Mouse (Mus musculus): Measurements from ENCODE around the gene Olfr638.
"Not testable (repeated sequence)": the region's sequence is repeated elsewhere in the genome, so short reads cannot be mapped to it uniquely, and the experiment has no call there.

Gene Olfr638

DNA sequence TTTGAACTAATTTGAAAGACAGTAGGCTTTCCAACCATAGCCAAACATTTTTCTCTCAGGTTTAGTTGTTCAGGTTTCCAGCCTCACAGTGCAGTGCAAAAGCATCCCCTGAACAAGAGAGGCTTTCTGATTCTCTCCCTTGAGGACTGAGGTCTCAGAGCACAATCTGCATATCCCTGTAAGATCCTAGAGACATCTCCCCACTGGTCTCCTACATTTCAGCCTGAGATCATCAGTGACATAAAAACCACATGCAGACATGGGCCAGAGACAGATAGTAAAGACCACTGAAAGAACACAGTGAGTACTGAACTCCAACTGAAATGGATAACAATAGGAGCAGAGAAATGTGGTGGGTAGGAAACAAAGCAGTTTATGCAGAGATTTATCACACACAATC lies at the start of gene Olfr638:
Gene Olfr638 (plus strand): TSS at position 301 of the 400 bp plus-strand sequence.
- Histone ChIP-seq H3K36me3 (ENCODE audit: insufficient read depth, low read length) (no peaks in the 10 kb centered on the region), H3K27me3 (ENCODE audit: insufficient read depth, low read length) (no peaks in the 10 kb centered on the region), H3K4me1 (replicated peaks; ENCODE audit: low read depth, low read length) (no peaks in the 10 kb centered on the region), H3K9me3 (ENCODE audit: low read length) (no peaks in the 10 kb centered on the region), H3K4me3 (replicated peaks; ENCODE audit: low read length) (no peak within 1 kb of the TSS)
- TF ChIP-seq CTCF (conservative IDR thresholded peaks at IDR 0.05; ENCODE audit: low read length) (no peak), NANOG (IDR thresholded peaks at IDR 0.05; ENCODE audit: borderline replicate concordance, low read length) (no peak), POU5F1 (IDR thresholded peaks at IDR 0.05; ENCODE audit: borderline replicate concordance, low read length) (no peak)

DNA sequence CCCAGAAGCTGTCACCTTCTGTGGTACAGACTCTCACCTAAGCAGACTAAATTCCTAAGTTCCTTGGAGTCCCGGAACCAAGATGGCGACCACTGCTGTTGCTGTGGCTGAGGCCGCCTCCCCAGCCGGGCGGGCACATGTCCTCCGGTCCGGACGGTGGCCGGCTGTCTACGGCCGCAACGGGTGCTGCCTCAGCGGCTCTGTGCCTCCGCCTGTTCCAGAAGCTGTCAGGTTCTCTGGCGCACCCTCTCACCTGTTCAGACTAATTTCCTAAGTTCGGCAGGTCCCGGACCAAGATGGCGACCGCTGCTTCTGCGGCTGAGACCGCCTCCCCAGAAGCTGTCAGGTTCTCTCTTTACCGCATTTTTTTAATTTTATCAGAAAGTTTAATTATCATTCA lies 31.7 kb upstream of the Olfr638 start:
- H3K36me3 ChIP-seq (ENCODE audit: insufficient read depth, low read length); H3K4me1 ChIP-seq (replicated peaks; ENCODE audit: low read depth, low read length); H3K27me3 ChIP-seq (ENCODE audit: insufficient read depth, low read length); H3K9me3 ChIP-seq (ENCODE audit: low read length): not testable (repeated sequence)
- H3K4me3 ChIP-seq (replicated peaks; ENCODE audit: low read length) = 0 out of 2 replicates have a peak overlapping the region, but pooled peaks have one; percentile 29

DNA sequence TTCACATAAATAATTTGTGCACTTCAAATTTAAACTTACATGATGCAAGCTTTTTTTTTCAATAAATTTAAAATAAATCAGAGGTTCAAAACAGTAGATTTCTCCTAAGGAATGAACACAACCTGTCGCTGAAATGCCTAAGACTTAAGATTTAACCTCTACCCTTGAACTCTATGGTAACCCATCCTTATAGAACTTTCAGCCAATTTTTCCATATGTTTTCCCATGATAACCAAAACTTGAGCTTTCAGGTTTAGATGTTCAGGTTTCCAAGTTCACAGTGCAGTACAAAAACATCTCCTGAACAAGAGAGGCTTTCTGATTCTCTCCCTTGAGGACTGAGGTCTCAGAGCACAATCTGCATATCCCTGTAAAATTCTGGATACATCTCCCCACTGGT lies 27.7 kb upstream of the Olfr638 start, which contains the start of gene Olfr635:
Gene Olfr635 (plus strand): TSS at position 301 of the 400 bp plus-strand sequence.
- Histone ChIP-seq H3K9me3 (ENCODE audit: low read length) (peaks cover 9% of the 10 kb centered on the region; the same call in 1 of the 2 replicates), H3K4me3 (replicated peaks; ENCODE audit: low read length) (no peak within 1 kb of the TSS), H3K4me1 (replicated peaks; ENCODE audit: low read depth, low read length) (no peaks in the 10 kb centered on the region), H3K36me3 (ENCODE audit: insufficient read depth, low read length) (no peaks in the 10 kb centered on the region), H3K27me3 (ENCODE audit: insufficient read depth, low read length) (no peaks in the 10 kb centered on the region)
- TF ChIP-seq POU5F1 (IDR thresholded peaks at IDR 0.05; ENCODE audit: borderline replicate concordance, low read length) (no peak), CTCF (conservative IDR thresholded peaks at IDR 0.05; ENCODE audit: low read length) (no peak), NANOG (IDR thresholded peaks at IDR 0.05; ENCODE audit: borderline replicate concordance, low read length) (no peak)

DNA sequence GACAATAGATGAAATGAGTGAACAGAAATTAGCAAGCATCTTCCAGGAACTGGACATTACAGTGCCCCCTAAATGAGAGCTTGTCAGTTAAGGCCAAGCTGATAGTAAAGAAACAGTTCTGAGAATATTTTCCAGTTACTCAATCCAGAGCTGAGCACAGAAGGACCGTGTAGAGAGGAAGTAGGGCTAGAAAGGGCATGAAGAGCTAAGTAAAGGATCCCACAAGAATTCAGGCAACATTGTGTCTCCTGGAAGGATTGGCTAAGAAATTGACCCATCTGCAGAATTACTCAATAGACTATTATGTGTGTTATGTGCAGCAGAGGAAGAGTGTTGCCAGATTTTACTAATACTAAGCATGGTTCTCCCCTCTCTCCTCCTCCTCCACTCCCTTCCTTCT lies 26.8 kb upstream of the Olfr638 start:
- peaks cover 9% of the 10 kb centered on the region; the same call in 1 of the 2 replicates for H3K9me3 ChIP-seq (ENCODE audit: low read length)
- no peak for TF ChIP-seq POU5F1 (IDR thresholded peaks at IDR 0.05; ENCODE audit: borderline replicate concordance, low read length)
- no peak for TF ChIP-seq NANOG (IDR thresholded peaks at IDR 0.05; ENCODE audit: borderline replicate concordance, low read length)
- no peak for TF ChIP-seq CTCF (conservative IDR thresholded peaks at IDR 0.05; ENCODE audit: low read length)
- H3K36me3 ChIP-seq (ENCODE audit: insufficient read depth, low read length) = no peaks in the 10 kb centered on the region
- H3K4me3 ChIP-seq (replicated peaks; ENCODE audit: low read length) = no peak overlapping the region
- H3K27me3 ChIP-seq (ENCODE audit: insufficient read depth, low read length) = no peaks in the 10 kb centered on the region
- H3K4me1 ChIP-seq (replicated peaks; ENCODE audit: low read depth, low read length) = no peaks in the 10 kb centered on the region

DNA sequence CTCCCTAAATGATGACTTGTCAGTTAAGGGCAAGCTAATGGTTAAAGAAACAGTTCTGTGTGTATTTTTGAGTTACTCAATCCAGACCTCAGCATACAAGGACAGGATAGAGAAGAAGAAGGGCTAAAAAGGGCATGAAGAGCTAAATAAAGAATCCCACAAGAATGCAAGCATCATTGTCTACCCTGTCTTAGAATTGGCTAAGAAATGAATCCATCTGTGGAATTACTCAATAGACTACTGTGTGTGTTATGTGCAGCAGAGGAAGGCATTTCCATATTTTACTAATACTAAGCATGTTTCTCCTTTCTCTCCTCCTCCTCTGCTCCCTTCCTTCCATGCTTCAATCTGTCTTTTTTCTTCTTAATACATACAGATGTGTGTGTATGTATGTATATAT lies 578 bp downstream of the Olfr638 start:
- no peaks in the 10 kb centered on the region for H3K36me3 ChIP-seq (ENCODE audit: insufficient read depth, low read length)
- H3K4me1 ChIP-seq (replicated peaks; ENCODE audit: low read depth, low read length) = no peaks in the 10 kb centered on the region
- H3K9me3 ChIP-seq (ENCODE audit: low read length) = no peaks in the 10 kb centered on the region
- H3K27me3 ChIP-seq (ENCODE audit: insufficient read depth, low read length) = no peaks in the 10 kb centered on the region
- TF ChIP-seq NANOG (IDR thresholded peaks at IDR 0.05; ENCODE audit: borderline replicate concordance, low read length) (no peak), POU5F1 (IDR thresholded peaks at IDR 0.05; ENCODE audit: borderline replicate concordance, low read length) (no peak), CTCF (conservative IDR thresholded peaks at IDR 0.05; ENCODE audit: low read length) (no peak)
- no peak overlapping the region for H3K4me3 ChIP-seq (replicated peaks; ENCODE audit: low read length)

DNA sequence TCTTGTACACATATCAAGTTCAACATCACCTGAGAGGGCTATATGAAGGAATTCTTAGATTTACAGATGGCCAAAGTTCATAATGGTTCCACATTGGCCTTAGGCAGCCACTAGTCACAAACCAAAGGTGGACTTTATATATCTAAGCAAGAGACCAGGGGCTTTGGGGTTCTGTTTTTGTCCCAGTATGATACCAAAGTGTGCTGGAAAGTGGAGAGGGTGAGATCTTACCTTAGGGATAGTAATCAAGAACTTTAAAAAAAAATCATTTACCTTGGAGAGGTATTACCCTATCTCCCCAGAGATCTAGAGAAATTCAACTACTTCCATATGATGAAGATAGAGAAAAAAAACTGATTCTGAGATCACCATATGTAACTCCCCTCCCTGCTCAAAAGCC lies 18.7 kb downstream of the Olfr638 start, which contains the start of gene Olfr639:
Gene Olfr639 (minus strand): TSS at position 101 of the 400 bp plus-strand sequence.
- TF ChIP-seq CTCF (conservative IDR thresholded peaks at IDR 0.05; ENCODE audit: low read length) = no peak
- TF ChIP-seq POU5F1 (IDR thresholded peaks at IDR 0.05; ENCODE audit: borderline replicate concordance, low read length) = no peak
- no peak for TF ChIP-seq NANOG (IDR thresholded peaks at IDR 0.05; ENCODE audit: borderline replicate concordance, low read length)
- Histone ChIP-seq H3K9me3 (ENCODE audit: low read length) (no peaks in the 10 kb centered on the region), H3K36me3 (ENCODE audit: insufficient read depth, low read length) (no peaks in the 10 kb centered on the region), H3K4me3 (replicated peaks; ENCODE audit: low read length) (no peak within 1 kb of the TSS), H3K4me1 (replicated peaks; ENCODE audit: low read depth, low read length) (no peaks in the 10 kb centered on the region), H3K27me3 (ENCODE audit: insufficient read depth, low read length) (no peaks in the 10 kb centered on the region)

DNA sequence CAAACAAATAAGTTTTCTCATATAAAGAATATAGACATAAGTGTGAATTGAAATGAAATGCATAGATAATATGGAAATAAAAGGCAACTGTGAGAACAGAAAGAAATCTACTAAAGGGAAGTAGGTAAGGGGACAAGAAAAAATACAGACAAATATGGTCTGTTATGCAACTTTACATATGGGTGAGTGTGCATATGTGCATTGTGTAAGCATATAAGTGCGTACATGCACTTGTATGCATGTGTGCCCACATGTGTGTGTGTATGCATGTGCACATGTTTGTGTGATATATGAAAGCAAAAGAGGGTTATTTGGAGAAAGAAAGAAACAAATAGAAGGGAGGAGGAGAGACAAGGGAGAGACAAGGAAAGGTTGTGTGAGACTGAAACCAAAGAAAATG lies 20.4 kb downstream of the Olfr638 start:
- Histone ChIP-seq H3K4me1 (replicated peaks; ENCODE audit: low read depth, low read length) (no peaks in the 10 kb centered on the region), H3K36me3 (ENCODE audit: insufficient read depth, low read length) (no peaks in the 10 kb centered on the region), H3K4me3 (replicated peaks; ENCODE audit: low read length) (no peak overlapping the region), H3K27me3 (ENCODE audit: insufficient read depth, low read length) (no peaks in the 10 kb centered on the region), H3K9me3 (ENCODE audit: low read length) (no peaks in the 10 kb centered on the region)
- TF ChIP-seq NANOG (IDR thresholded peaks at IDR 0.05; ENCODE audit: borderline replicate concordance, low read length) (no peak), CTCF (conservative IDR thresholded peaks at IDR 0.05; ENCODE audit: low read length) (no peak), POU5F1 (IDR thresholded peaks at IDR 0.05; ENCODE audit: borderline replicate concordance, low read length) (no peak)

DNA sequence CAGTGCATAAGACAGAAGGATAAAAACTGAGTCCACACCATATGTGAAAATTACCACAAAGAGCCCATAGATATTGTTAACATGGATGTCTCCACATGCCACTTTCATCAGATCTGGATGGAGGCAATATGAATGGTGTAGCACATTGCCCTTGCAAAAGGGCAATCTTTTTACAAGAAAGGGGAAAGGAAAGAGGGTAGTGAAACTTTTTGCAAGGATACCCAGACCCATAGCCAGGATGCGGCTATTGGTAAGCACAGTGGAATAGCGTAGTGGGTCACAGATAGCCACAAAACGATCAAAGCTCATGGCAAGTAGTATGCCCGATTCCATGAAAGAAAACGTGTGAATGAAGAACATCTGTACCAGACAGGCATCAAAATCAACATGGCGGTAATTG lies 23.1 kb downstream of the Olfr638 start:
- TF ChIP-seq CTCF (conservative IDR thresholded peaks at IDR 0.05; ENCODE audit: low read length) (no peak), POU5F1 (IDR thresholded peaks at IDR 0.05; ENCODE audit: borderline replicate concordance, low read length) (no peak), NANOG (IDR thresholded peaks at IDR 0.05; ENCODE audit: borderline replicate concordance, low read length) (no peak)
- Histone ChIP-seq H3K4me1 (replicated peaks; ENCODE audit: low read depth, low read length) (no peaks in the 10 kb centered on the region), H3K9me3 (ENCODE audit: low read length) (no peaks in the 10 kb centered on the region), H3K27me3 (ENCODE audit: insufficient read depth, low read length) (no peaks in the 10 kb centered on the region), H3K4me3 (replicated peaks; ENCODE audit: low read length) (no peak overlapping the region), H3K36me3 (ENCODE audit: insufficient read depth, low read length) (no peaks in the 10 kb centered on the region)

DNA sequence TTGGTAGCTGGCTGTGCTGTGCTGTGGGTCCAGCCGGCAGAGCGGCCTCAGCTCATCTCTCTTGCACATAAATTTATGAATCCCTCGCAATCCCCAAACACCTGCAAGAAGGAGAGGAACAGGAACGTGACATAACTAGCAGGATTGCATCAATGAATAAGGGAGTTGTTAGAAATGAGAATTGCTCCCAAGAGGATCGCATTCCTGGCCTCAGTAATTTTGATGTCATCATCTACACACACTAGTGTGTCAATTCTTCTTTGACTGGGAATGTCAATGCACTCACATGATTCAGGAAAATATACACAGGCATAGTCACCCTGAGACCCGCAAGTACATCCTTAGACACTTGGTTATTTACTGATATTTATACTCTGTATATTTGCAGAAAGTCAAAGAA lies 26.9 kb downstream of the Olfr638 start, which contains the start of gene Olfr640:
Gene Olfr640 (minus strand): TSS at position 101 of the 400 bp plus-strand sequence.
- H3K27me3 ChIP-seq (ENCODE audit: insufficient read depth, low read length) = no peaks in the 10 kb centered on the region
- no peak within 1 kb of the TSS for H3K4me3 ChIP-seq (replicated peaks; ENCODE audit: low read length)
- H3K9me3 ChIP-seq (ENCODE audit: low read length) = no peaks in the 10 kb centered on the region
- no peaks in the 10 kb centered on the region for H3K4me1 ChIP-seq (replicated peaks; ENCODE audit: low read depth, low read length)
- no peak for TF ChIP-seq POU5F1 (IDR thresholded peaks at IDR 0.05; ENCODE audit: borderline replicate concordance, low read length)
- no peak for TF ChIP-seq CTCF (conservative IDR thresholded peaks at IDR 0.05; ENCODE audit: low read length)
- TF ChIP-seq NANOG (IDR thresholded peaks at IDR 0.05; ENCODE audit: borderline replicate concordance, low read length) = no peak
- no peaks in the 10 kb centered on the region for H3K36me3 ChIP-seq (ENCODE audit: insufficient read depth, low read length)
